Mouse (Mus musculus): ENCODE results near the gene Bard1. TPM values are rescaled to one million over a fixed set of nuclear protein-coding genes. Genes with fewer than 3 reads are reported as not detected.
A peak's percentile ranks its signal among the peaks of the same experiment; 100 is the strongest.

Bard1 gene
- 2.9 and 3.4 TPM in 2 replicates for polyA plus RNA-seq (2016; fragmentation: Nextera tagmentation; extraction: Ambion mirVana)

DNA sequence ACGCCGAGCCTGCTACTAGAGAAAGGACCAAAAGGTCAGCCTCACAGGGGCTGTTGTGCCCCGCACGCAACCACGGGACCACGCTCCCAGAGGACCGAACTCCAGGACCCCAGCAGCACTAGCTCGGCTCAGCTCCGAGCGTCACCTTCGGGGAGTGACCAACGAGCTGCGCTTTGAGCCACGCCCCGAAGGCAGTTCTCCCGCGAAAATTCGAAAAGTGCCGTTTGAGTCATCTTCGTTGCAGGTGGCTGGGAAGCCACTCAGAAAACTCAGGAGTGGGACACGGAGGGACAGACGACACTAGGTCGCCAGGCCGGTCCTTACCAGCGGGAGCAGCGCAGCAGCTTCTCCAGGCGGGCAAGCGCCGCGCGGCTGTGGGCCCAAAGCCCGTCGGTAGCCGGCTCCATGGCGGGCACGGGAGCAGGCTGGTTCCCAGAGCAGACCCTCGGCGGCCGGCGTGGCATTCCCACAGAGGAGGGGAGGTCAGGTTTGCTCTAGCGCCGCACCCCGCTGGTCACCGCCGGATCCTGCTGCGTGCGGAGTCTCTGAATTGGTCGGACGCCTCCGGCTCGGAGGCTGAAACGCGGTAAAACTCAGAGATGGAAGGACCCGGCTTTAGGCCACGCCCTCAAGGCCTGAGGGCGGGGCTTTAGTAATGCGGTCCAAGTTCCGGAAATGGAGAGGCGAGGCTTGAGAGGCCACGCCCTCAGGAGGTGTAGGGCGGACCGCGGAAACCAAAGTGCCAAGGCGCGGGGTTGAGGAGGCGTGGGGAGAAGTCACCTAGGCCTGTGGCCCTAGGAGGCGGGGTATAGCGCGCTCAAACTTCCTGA, at the start of gene Bard1:
Gene Bard1 (minus strand): TSS at position 803 of the 830 bp plus-strand sequence.
- Histone ChIP-seq H3K27ac (peak within 1 kb of the TSS; percentile 83), H3K9me3 (no peaks in the 10 kb centered on the region), H3K9ac (peak within 1 kb of the TSS; percentile 67), H3K27me3 (no peaks in the 10 kb centered on the region), H3K4me3 (replicated peaks) (peak within 1 kb of the TSS; percentile 77), H3K4me2 (peak within 1 kb of the TSS; percentile 68), H3K4me1 (peaks cover 15% of the 10 kb centered on the region), H3K36me3 (replicated peaks) (no peaks in the 10 kb centered on the region)
- ATAC-seq (ENCODE audit: low FRiP score), result peak; percentile 95
- WGBS, result under 1% methylated on average over 69 of the region's 69 CpGs

- Histone ChIP-seq H3K9me3 (no peaks in the 10 kb centered on the region), H3K36me3 (replicated peaks) (no peaks in the 10 kb centered on the region), H3K27me3 (no peaks in the 10 kb centered on the region), H3K4me3 (replicated peaks) (no peak overlapping the region), H3K27ac (no peak overlapping the region), H3K9ac (no peak overlapping the region), H3K4me2 (no peak overlapping the region), H3K4me1 (no peaks in the 10 kb centered on the region)
- 92% methylated on average over 4 of the region's 4 CpGs for WGBS
- ATAC-seq (ENCODE audit: low FRiP score), result no peak
Measured at GRCm38 (mm10) chr1:71127171-71127570, 24.2 kb upstream of the Bard1 start.

GRCm38 (mm10) chr1:71118511-71118910, 15.6 kb upstream of the Bard1 start:
- Histone ChIP-seq H3K27me3 (no peaks in the 10 kb centered on the region), H3K4me3 (replicated peaks) (no peak overlapping the region), H3K4me1 (peaks cover 5% of the 10 kb centered on the region), H3K9ac (no peak overlapping the region), H3K27ac (no peak overlapping the region), H3K4me2 (no peak overlapping the region), H3K36me3 (replicated peaks) (no peaks in the 10 kb centered on the region), H3K9me3 (no peaks in the 10 kb centered on the region)
- 48% methylated on average over 2 of the region's 2 CpGs for WGBS
- no peak for ATAC-seq (ENCODE audit: low FRiP score)

GRCm38 (mm10) chr1:71117253-71117652, 14.3 kb upstream of the Bard1 start:
- H3K9ac ChIP-seq, result no peak overlapping the region
- H3K4me3 ChIP-seq (replicated peaks), result no peak overlapping the region
- WGBS, result 46% methylated on average over 4 of the region's 4 CpGs
- H3K4me2 ChIP-seq, result no peak overlapping the region
- no peaks in the 10 kb centered on the region for H3K9me3 ChIP-seq
- no peak overlapping the region for H3K27ac ChIP-seq
- peaks cover 5% of the 10 kb centered on the region for H3K4me1 ChIP-seq
- H3K36me3 ChIP-seq (replicated peaks), result no peaks in the 10 kb centered on the region
- H3K27me3 ChIP-seq, result no peaks in the 10 kb centered on the region
- ATAC-seq (ENCODE audit: low FRiP score), result no peak

- Histone ChIP-seq H3K4me2 (no peak overlapping the region), H3K27me3 (no peaks in the 10 kb centered on the region), H3K27ac (no peak overlapping the region), H3K9me3 (no peaks in the 10 kb centered on the region), H3K9ac (no peak overlapping the region), H3K4me3 (replicated peaks) (no peak overlapping the region), H3K36me3 (replicated peaks) (no peaks in the 10 kb centered on the region), H3K4me1 (peaks cover 5% of the 10 kb centered on the region)
- 93% methylated on average over 2 of the region's 2 CpGs for WGBS
- ATAC-seq (ENCODE audit: low FRiP score), result no peak
Measured at GRCm38 (mm10) chr1:71115781-71116180, 12.8 kb upstream of the Bard1 start.

- Histone ChIP-seq H3K36me3 (replicated peaks) (no peaks in the 10 kb centered on the region), H3K9me3 (no peaks in the 10 kb centered on the region), H3K4me1 (no peaks in the 10 kb centered on the region), H3K4me3 (replicated peaks) (no peak overlapping the region), H3K9ac (no peak overlapping the region), H3K27ac (no peak overlapping the region), H3K27me3 (no peaks in the 10 kb centered on the region), H3K4me2 (no peak overlapping the region)
- no peak for ATAC-seq (ENCODE audit: low FRiP score)
- WGBS, result 90% methylated on average over 10 of the region's 10 CpGs
Measured at GRCm38 (mm10) chr1:71109858-71110257, 6.9 kb upstream of the Bard1 start.

DNA sequence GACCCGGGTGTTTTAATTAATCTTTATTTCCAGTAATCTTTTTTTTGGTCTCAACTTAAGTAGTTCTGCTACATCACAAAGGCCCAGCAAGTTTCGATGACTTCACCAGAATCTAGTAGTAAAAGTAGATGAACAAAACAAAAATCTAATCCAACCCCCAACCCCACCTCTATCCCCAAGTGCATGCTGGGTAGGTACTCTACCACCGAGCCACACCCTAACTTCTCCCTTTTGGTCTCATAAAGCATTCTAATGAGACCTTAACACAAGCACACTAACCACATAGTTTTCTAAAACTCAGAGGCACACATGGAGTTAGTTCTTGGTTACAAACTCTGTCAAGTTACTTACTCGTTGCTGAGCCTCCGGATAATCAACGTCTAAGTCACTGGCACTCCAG, 3.2 kb upstream of the Bard1 start:
- WGBS, result 95% methylated on average over 6 of the region's 6 CpGs
- Histone ChIP-seq H3K4me3 (replicated peaks) (no peak overlapping the region), H3K27me3 (no peaks in the 10 kb centered on the region), H3K27ac (no peak overlapping the region), H3K36me3 (replicated peaks) (no peaks in the 10 kb centered on the region), H3K9me3 (no peaks in the 10 kb centered on the region), H3K9ac (no peak overlapping the region), H3K4me1 (peaks cover 3% of the 10 kb centered on the region; the same call in 1 of the 2 replicates), H3K4me2 (no peak overlapping the region)
- no peak for ATAC-seq (ENCODE audit: low FRiP score)

DNA sequence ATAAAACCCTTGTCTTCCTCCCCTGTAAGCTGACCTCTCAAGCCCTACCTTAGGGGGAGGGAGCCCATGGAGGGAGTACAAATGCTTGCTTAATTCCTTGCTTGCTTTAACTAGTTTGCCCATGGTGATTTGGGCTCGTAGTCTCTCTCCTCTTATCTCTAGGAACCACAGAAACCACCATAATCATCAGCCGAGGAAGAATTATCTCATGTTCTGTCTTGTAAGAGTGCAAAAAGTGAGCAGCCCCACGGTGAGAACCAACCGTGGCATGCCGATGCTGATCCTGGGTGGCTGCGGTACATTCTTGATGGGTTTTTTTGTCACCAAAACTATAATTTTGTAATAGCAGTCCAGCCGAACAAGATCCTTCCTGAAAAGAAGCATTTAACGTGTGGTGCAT, 2.8 kb upstream of the Bard1 start:
- Histone ChIP-seq H3K4me2 (no peak overlapping the region), H3K9me3 (no peaks in the 10 kb centered on the region), H3K36me3 (replicated peaks) (no peaks in the 10 kb centered on the region), H3K27ac (no peak overlapping the region), H3K4me3 (replicated peaks) (no peak overlapping the region), H3K27me3 (no peaks in the 10 kb centered on the region), H3K9ac (no peak overlapping the region), H3K4me1 (peaks cover 4% of the 10 kb centered on the region; the same call in 1 of the 2 replicates)
- 95% methylated on average over 8 of the region's 8 CpGs for WGBS
- no peak for ATAC-seq (ENCODE audit: low FRiP score)

GRCm38 (mm10) chr1:71103174-71103864, 373 bp upstream of the Bard1 start:
- ATAC-seq (ENCODE audit: low FRiP score), result no peak
- Histone ChIP-seq H3K9me3 (no peaks in the 10 kb centered on the region), H3K4me1 (peaks cover 15% of the 10 kb centered on the region), H3K27ac (no peak overlapping the region), H3K9ac (no peak overlapping the region), H3K27me3 (no peaks in the 10 kb centered on the region), H3K4me2 (peak overlapping the region; percentile 68), H3K36me3 (replicated peaks) (no peaks in the 10 kb centered on the region), H3K4me3 (replicated peaks) (peak overlapping the region; percentile 77)
- WGBS, result 40% methylated on average over 18 of the region's 18 CpGs

DNA sequence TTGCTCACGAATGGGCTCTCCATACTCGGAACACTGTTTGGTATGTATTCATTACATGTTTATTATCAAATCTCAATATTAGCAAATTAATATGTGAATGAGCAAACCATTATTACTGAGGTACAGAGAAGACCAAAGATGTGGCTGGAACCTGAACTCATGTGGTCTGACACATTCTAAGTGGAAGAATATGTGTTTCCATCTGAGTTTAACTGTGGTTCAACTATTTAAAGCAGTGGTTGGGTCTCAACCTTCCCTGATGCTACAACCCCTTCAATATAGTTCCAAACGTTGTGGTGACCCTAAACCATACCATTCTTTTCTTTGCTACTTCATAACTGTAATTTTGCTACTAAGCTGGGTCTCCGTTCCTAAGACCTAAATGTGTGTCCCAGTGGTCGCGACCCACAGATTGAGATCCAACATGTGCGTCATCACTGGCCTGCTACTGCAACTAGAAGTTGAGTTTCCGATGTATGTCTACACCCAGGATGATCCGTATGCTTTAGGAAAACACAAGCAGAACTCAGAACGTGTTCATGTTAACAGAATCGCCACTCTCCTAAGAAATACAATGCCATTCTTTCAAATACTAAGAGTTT, 1.5 kb downstream of the Bard1 start:
- Histone ChIP-seq H3K4me3 (replicated peaks) (peak overlapping the region; percentile 10; the same call in 1 of the 2 replicates), H3K4me1 (peaks cover 15% of the 10 kb centered on the region), H3K9me3 (no peaks in the 10 kb centered on the region), H3K27me3 (no peaks in the 10 kb centered on the region), H3K36me3 (replicated peaks) (no peaks in the 10 kb centered on the region), H3K27ac (no peak overlapping the region), H3K9ac (no peak overlapping the region), H3K4me2 (peak overlapping the region; percentile 46)
- 61% methylated on average over 11 of the region's 11 CpGs for WGBS
- no peak for ATAC-seq (ENCODE audit: low FRiP score)

- Histone ChIP-seq H3K36me3 (replicated peaks) (no peaks in the 10 kb centered on the region), H3K9me3 (no peaks in the 10 kb centered on the region), H3K4me2 (peak overlapping the region; percentile 46; the same call in 1 of the 2 replicates), H3K27ac (no peak overlapping the region), H3K9ac (no peak overlapping the region), H3K4me1 (peaks cover 15% of the 10 kb centered on the region), H3K27me3 (no peaks in the 10 kb centered on the region), H3K4me3 (replicated peaks) (no peak overlapping the region)
- 70% methylated on average over 5 of the region's 5 CpGs for WGBS
- ATAC-seq (ENCODE audit: low FRiP score), result no peak
Measured at GRCm38 (mm10) chr1:71100591-71101368, 2.2 kb downstream of the Bard1 start.
